Mouse (Mus musculus): ENCODE results near the gene Apod.
"Not testable (repeated sequence)": the region's sequence is repeated elsewhere in the genome, so short reads cannot be mapped to it uniquely, and the experiment has no call there.

The Apod gene

DNA sequence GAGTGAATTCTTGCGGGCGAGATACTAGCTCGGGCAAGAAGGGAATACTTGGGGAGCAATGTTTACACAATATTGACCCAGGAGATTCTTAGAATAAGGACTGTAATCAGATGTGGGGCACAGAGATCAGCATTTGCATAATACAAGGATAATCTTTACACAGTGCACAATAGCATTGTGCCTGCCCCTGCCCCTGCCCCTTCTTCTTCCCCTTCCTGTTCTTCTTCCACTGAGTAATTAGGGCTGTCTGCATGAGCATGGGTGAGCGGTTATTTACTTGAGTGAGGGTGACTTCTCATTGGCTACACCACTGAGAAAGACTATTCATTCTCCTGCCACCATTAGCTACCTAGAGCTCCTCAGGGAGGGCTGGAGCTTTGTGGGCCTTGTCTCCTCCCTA lies 6.9 kb upstream of the Apod start:
- DNase-seq (ENCODE audit: low spot score in 2 of 2) = no peak

- DNase-seq (ENCODE audit: low spot score in 2 of 2) = no peak
These were observed 6.3 kb upstream of the Apod start for GRCm38 (mm10) chr16:31320954-31321353.

DNA sequence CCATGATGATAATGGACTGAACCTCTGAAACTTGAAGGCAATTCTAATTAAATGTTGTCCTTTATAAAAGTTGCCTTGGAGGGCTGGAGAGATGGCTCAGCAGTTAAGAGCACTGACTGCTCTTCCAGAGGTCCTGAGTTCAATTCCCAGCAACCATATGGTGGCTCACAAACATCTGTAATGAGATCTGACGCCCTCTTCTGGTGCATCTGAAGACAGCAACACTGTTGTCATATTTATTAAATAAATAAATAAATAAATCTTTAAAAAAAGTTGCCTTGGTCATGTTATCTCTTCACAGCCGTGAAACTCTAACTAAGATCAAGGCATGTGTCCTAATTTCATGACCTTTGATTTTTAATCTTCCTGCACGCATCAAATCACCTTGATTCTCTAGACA lies 5.1 kb upstream of the Apod start:
- DNase-seq (ENCODE audit: low spot score in 2 of 2) = not testable (repeated sequence)

DNA sequence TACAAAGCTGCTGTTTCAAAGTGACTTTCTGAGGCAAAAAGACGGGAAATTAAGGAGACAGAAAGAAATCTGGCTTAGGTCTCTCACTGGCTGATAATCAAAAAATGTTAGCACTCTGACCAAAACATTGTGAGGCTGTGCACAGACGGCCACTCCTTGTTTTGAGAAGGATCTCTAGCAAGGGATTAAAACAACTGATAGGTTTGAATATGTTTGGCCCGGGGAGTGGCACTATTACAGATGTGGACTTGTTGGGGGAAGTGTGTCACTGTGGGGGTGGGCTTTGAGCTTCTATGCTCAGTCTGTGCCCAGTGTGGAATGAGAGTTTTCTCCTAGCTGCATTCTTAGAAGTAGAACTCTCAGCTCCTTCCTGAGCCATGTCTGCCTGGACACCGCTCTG lies 4.7 kb upstream of the Apod start:
- DNase-seq (ENCODE audit: low spot score in 2 of 2) = no peak

- DNase-seq (ENCODE audit: low spot score in 2 of 2) = no peak
These were observed 3.8 kb upstream of the Apod start for GRCm38 (mm10) chr16:31318418-31318817.

GRCm38 (mm10) chr16:31316246-31317143 lies 1.9 kb upstream of the Apod start:
- peak in 1 of 2 experiments; percentile 45 for DNase-seq (ENCODE audit: low spot score in 2 of 2)

GRCm38 (mm10) chr16:31315294-31315693 lies 686 bp upstream of the Apod start:
- no peak for DNase-seq (ENCODE audit: low spot score in 2 of 2)

GRCm38 (mm10) chr16:31313611-31314010 lies 997 bp downstream of the Apod start:
- no peak for DNase-seq (ENCODE audit: low spot score in 2 of 2)

GRCm38 (mm10) chr16:31312296-31312695 lies 2.3 kb downstream of the Apod start:
- DNase-seq (ENCODE audit: low spot score in 2 of 2) = no peak

- DNase-seq (ENCODE audit: low spot score in 2 of 2) = no peak
These were observed 9.2 kb downstream of the Apod start for GRCm38 (mm10) chr16:31305199-31305919.

DNA sequence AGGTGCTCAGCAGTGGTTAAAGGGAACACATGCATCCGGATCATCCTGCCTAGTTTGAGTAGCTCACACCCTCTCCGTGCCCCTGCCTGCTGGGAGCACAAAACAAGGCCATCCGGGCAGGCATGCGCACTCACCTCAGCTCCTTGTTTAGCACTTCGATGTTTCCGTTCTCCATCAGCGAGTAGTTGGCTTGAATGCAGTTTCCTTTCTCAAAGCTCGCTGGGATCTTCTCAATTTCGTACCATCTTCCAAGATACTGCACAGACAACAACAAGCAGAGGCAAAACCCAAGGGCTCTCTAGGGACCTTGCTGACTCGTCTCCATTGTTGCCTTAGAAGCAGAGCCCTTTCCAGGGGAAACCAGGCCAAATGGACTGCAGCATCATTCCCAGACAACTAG lies 11.3 kb downstream of the Apod start:
- no peak for DNase-seq (ENCODE audit: low spot score in 2 of 2)

DNA sequence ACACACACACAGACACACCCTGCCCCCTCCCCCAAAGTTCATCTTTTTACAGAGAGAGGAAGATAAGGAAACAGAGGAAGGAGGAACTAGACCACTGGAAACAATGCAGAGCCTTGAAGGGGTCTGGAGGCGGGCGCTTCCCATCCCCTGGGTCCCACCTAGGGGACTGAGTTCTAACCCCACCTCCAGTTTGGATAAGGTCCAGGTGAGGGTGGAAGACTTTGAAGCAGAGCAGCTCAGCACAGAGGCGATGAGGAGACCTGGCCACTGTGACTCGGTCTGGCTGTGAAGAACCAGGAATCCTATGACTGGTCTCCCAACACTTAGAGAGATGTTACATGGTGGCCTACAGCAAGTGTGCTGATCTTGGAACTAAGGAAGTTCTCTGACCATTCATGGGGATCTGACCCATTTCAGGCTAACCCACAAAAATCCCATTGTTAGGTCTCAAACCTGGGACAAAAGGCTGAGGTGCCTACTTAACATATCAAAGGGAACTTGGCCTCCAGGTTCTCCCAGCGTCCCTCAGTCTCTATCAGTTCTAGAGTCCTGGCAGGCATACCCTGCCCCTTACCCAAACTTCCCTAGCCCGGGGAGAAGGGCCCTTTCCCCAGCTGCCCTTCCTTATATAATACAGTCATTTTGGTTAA lies 13.6 kb downstream of the Apod start:
- no peak for DNase-seq (ENCODE audit: low spot score in 2 of 2)

DNA sequence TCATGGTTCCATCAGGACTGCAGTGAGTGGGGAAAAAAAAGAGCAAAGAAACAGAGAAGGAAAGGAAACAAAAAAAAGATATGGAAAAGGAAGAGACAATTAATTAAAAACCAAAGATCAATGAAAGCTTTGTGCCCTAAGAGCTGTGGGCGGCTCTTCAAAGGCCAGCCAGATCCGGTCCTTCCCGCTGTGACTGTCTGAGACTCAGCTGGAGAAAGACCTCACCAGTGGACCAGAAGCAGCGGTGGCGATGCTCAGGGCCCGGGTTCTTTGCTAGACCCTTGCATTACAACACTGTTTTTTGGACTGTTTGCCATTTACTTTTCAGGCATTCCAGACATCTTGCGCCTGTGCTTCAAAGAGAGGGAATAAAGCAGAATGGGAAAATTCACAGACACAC lies 14.1 kb downstream of the Apod start:
- no peak for DNase-seq (ENCODE audit: low spot score in 2 of 2)

- no peak for DNase-seq (ENCODE audit: low spot score in 2 of 2)
These were observed 14.7 kb downstream of the Apod start for GRCm38 (mm10) chr16:31299960-31300353.

DNA sequence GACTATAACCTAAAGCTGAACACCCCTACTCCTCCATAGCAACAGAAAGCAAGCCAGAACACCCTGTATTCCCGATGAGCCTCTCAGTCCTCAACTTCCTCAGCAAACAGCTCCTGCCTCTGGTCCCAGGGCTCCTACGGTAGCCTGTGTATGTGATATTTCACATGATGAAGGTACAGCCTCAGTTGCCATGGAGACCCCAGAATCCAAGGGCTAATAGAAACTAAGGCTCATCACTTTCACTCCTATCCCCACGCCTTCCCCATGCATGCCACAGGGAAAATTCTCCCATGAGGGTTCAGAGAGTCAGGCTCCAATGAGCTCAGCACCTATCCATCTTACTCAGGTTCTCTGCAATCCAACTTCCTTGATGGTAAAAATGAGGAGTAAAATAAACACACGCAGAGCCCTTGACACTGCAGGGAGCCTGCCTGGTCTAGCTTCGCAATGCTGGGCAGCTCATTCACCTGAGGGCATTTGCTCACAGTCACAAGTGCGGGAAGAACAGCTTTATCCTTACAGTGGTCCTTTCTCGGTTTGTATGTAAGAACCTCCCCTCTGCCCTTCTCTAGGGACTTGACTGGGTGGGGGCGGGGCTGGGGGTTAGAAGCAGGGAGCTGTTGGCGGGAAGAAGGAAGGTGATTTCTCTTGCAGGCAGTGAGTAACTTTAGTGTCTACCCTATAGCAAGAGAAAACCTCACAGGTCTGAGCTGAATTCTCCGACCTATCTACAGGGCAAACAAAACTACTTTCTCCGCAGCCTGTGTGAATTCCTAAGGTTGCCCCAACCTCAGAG lies 15.2 kb downstream of the Apod start:
- DNase-seq (ENCODE audit: low spot score in 2 of 2) = no peak

DNA sequence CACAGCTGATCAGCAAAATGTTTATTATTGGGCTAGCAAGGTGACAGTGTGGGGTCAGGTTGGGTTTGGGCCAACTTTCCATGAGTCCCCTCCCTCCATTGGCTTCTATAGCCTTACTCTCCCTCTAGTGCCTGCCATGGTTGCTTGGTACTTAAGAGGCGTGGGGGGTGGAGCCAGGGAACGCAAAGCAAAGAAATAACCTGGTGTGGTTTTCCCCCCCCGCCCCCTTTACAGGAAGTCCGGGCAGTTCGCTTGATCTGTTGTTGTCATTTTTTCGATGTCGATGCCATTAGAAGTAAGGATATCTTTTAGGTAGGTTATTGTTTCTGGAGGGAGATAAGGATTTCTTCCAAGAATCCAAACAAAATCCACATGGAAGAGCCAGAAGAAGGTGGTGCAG lies 17.5 kb downstream of the Apod start:
- DNase-seq (ENCODE audit: low spot score in 2 of 2) = no peak

DNA sequence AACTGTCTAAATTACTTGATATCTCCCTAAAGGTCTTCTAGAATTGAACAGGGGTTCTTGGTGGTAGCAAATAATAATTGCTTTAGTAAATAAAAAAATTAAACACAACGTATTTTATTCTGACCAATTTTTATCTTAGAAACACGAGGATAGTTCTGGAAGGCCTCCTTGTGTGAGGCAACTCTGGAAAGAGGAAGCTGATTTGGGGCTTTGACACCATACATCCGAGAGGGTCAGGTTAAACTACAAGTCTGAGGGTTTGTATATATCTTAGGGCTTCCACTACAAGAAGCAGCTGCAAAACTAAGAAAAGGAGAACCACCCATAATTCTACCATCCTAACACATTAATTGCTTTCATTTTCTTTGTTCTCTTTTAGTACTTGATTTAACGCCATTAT lies 20.8 kb downstream of the Apod start:
- no peak for DNase-seq (ENCODE audit: low spot score in 2 of 2)

DNA sequence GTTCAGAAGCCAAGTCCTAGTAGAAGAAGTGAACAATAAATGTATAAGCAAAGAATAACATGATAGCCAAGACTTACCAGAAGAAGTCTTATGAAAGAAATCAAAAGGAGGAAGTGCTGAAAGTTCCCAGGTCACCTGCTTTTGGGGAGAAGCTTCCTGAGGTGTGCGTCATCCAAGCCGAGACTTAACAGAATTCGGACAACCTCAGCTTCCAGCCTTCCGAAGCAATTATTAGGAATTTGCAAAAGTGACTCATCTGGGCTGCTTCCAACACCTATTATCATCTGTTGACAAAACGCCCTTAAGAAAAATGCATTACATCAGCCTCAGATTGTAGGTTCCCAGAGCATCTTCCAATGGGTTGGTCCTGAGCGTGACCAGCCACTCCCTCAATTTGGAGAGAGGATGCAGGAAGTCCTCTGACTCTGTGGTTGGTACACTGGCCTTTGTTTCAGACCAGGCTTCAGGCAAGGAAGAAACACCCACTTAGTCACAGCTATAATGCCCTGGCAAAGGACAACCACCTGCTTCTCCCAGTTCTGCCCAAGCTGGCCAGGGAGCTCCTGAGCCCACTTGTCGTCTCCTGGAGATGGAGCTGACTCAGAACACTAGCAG lies 23.8 kb downstream of the Apod start:
- peak; percentile 11 to 45 for DNase-seq (ENCODE audit: low spot score in 2 of 2)

DNA sequence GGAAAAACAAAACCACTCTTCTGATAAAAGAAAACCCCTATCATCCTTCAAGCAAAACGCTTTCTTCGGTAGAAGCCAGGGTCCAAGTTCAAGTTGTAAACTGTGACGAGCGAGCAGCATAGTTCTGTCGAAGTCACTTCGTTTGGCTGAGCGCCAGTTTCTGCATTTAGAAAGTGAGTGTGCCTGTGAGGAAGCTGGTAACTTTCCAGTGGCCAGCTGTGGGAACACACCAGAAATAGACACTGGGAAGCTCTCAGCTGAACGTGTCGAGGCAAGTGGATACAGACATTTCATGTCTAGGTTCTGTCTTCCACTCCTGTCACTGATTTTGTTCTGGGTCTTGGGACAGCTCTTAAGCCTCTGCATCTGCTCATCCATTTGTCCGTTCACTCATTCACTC lies 24.3 kb downstream of the Apod start:
- peak; percentile 19 to 63 for DNase-seq (ENCODE audit: low spot score in 2 of 2)

- DNase-seq (ENCODE audit: low spot score in 2 of 2) = no peak
These were observed 26.9 kb downstream of the Apod start for GRCm38 (mm10) chr16:31287712-31288111.

DNA sequence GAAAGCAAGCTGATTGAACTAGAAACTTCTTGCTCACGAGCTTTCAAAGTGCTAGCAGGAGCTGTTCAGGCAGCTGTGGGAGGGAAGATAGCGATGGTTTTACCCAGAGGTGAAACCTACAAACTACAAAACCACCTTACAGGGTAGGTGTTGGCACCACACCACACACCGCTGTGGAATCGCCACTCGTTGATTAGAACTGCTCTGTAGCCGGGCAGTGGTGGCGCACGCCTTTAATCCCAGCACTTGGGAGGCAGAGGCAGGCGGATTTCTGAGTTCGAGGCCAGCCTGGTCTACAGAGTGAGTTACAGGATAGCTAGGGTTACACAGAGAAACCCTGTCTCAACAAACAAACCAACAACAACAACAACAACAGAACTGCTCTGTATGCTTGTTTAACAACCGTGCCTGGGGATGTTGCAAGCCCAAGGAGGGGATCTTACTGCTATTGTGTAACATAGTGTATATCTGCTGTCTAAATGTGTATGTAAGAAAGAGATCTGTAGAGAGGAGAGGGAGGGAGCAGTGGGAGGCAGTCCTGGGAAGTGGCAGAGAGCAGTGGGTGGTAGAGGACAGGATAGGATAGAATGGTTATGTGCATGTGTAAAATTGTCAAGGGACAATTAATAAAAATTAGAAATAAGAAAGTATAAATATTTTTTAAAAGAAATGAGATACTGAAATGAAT lies 27.7 kb downstream of the Apod start:
- DNase-seq (ENCODE audit: low spot score in 2 of 2) = no peak

All from urinary bladder, adult 18-20 months (tissue).